In genomic region chr16:11006100-11006499, GRCm38 (mm10) we compare ENCODE assay signal across 8 mouse cellular contexts. TPM values are rescaled to one million over a fixed set of nuclear protein-coding genes. Genes with fewer than 3 reads are reported as not detected.
DNase-seq lines count a peak whose midpoint lies in the region; ATAC-seq and TF ChIP-seq lines count a peak whose summit lies in the region.

No protein-coding gene starts in this region.

- 76% methylated on average over 6 of the region's 6 CpGs for WGBS in hindbrain, embryonic 12.5 days
- 73% methylated on average over 6 of the region's 6 CpGs for WGBS in hindbrain, embryonic 14.5 days
- 77% methylated on average over 6 of the region's 6 CpGs for WGBS in heart, embryonic 16.5 days
- WGBS in lung, embryonic 16.5 days, result 50% methylated on average over 6 of the region's 6 CpGs

- intact Hi-C loops in gastrocnemius, postnatal 36 days (cut with DNase I), result no loop called here

- in situ Hi-C loops in CH12.LX (cut with MboI; ENCODE audit: low pct_ligation_motif_present, low pct_unique_long_range_greater_than_20kb, low sequenced_read_pairs), result no loop called here

- H3K9me3 ChIP-seq in hindbrain, embryonic 12.5 days (replicated peaks), result no peaks in the 10 kb centered on the region
- no peaks in the 10 kb centered on the region for H3K9me3 ChIP-seq in hindbrain, embryonic 14.5 days (ENCODE audit: control insufficient read depth, low read length)
- peaks cover 11% of the 10 kb centered on the region for H3K9me3 ChIP-seq in CH12.LX (replicated peaks; ENCODE audit: low read length)
- H3K9me3 ChIP-seq in heart, embryonic 16.5 days (replicated peaks; ENCODE audit: control insufficient read depth, low read length), result no peaks in the 10 kb centered on the region; the same call in 1 of the 2 replicates
- peaks cover 4% of the 10 kb centered on the region for H3K9me3 ChIP-seq in lung, embryonic 16.5 days (ENCODE audit: control insufficient read depth, low read length)

- no peak for ATAC-seq in hindbrain, embryonic 12.5 days (ENCODE audit: low FRiP score)
- ATAC-seq in hindbrain, embryonic 14.5 days (ENCODE audit: low FRiP score), result no peak
- ATAC-seq in heart, embryonic 16.5 days (replicated peaks; ENCODE audit: extremely low read depth, insufficient read depth, low FRiP score), result no peak
- no peak for ATAC-seq in lung, embryonic 16.5 days (ENCODE audit: low read depth)

- peak; percentile 14 for TF ChIP-seq RAD21 in CH12.LX (IDR thresholded peaks at IDR 0.05; ENCODE audit: low read depth, low read length)

- 0 out of 2 replicates have a peak, but pooled peaks have one; percentile 36 for TF ChIP-seq POLR2A in CH12.LX (IDR thresholded peaks at IDR 0.05; ENCODE audit: low read depth, low read length)

- H3K36me3 ChIP-seq in hindbrain, embryonic 12.5 days, result no peaks in the 10 kb centered on the region
- H3K36me3 ChIP-seq in hindbrain, embryonic 14.5 days (replicated peaks; ENCODE audit: control insufficient read depth, insufficient read depth), result no peaks in the 10 kb centered on the region
- no peaks in the 10 kb centered on the region for H3K36me3 ChIP-seq in CH12.LX (replicated peaks in 1 of 2; ENCODE audit: control insufficient read depth in 1 of 2, insufficient read depth in 1 of 2, low read length in 1 of 2)
- H3K36me3 ChIP-seq in heart, embryonic 16.5 days (ENCODE audit: control insufficient read depth, insufficient read depth), result no peaks in the 10 kb centered on the region
- no peaks in the 10 kb centered on the region for H3K36me3 ChIP-seq in lung, embryonic 16.5 days (ENCODE audit: control insufficient read depth, insufficient read depth, low read length)

- TF ChIP-seq EP300 in CH12.LX (IDR thresholded peaks at IDR 0.05; ENCODE audit: low read length), result peak; percentile 88

- H3K4me2 ChIP-seq in hindbrain, embryonic 12.5 days (replicated peaks), result no peak overlapping the region
- H3K4me2 ChIP-seq in hindbrain, embryonic 14.5 days (replicated peaks), result no peak overlapping the region
- H3K4me2 ChIP-seq in CH12.LX (ENCODE audit: insufficient read depth, low read depth, poor library complexity, severe bottlenecking), result no peak overlapping the region
- H3K4me2 ChIP-seq in heart, embryonic 16.5 days (ENCODE audit: low read depth, low read length), result no peak overlapping the region
- H3K4me2 ChIP-seq in lung, embryonic 16.5 days (ENCODE audit: low read depth, low read length), result no peak overlapping the region

- H3K9ac ChIP-seq in hindbrain, embryonic 12.5 days, result no peak overlapping the region
- no peak overlapping the region for H3K9ac ChIP-seq in hindbrain, embryonic 14.5 days
- no peak overlapping the region for H3K9ac ChIP-seq in CH12.LX (ENCODE audit: insufficient read depth, low read depth)
- H3K9ac ChIP-seq in heart, embryonic 16.5 days (ENCODE audit: low read length), result no peak overlapping the region
- no peak overlapping the region for H3K9ac ChIP-seq in lung, embryonic 16.5 days (ENCODE audit: low read length)

- DNase-seq in hindbrain, embryonic 14.5 days (ENCODE audit: low spot score), result no peak
- DNase-seq in CH12.LX (ENCODE audit: extremely low read depth), result peak; percentile 83
- no peak for DNase-seq in ovary, adult 18-20 months (ENCODE audit: low spot score)
- DNase-seq in gastrocnemius, postnatal 36 days, result no peak
- DNase-seq in MN1 (ENCODE audit: low spot score), result no peak

- peaks cover 23% of the 10 kb centered on the region for H3K4me1 ChIP-seq in hindbrain, embryonic 12.5 days
- H3K4me1 ChIP-seq in hindbrain, embryonic 14.5 days (replicated peaks; ENCODE audit: control insufficient read depth, insufficient read depth, low read length), result peaks cover 4% of the 10 kb centered on the region; the same call in 1 of the 2 replicates
- peaks cover 23 to 56% of the 10 kb centered on the region in 2 experiments for H3K4me1 ChIP-seq in CH12.LX (ENCODE audit: control insufficient read depth in 1 of 2, insufficient read depth in 2 of 2)
- peaks cover 14% of the 10 kb centered on the region for H3K4me1 ChIP-seq in heart, embryonic 16.5 days (ENCODE audit: control insufficient read depth, insufficient read depth, low read length)
- H3K4me1 ChIP-seq in lung, embryonic 16.5 days (replicated peaks; ENCODE audit: control insufficient read depth, insufficient read depth, low read length), result peaks cover 22% of the 10 kb centered on the region

- H3K27ac ChIP-seq in hindbrain, embryonic 12.5 days, result peak overlapping the region; percentile 48; the same call in 1 of the 2 replicates
- H3K27ac ChIP-seq in hindbrain, embryonic 14.5 days, result no peak overlapping the region
- H3K27ac ChIP-seq in CH12.LX (ENCODE audit: insufficient read depth, low read depth), result peak overlapping the region; percentile 43; the same call in 1 of the 2 replicates
- peak overlapping the region; percentile 69 for H3K27ac ChIP-seq in heart, embryonic 16.5 days (ENCODE audit: low read length)
- peak overlapping the region; percentile 99 for H3K27ac ChIP-seq in lung, embryonic 16.5 days (ENCODE audit: low read length)

- H3K4me3 ChIP-seq in hindbrain, embryonic 12.5 days, result no peak overlapping the region
- H3K4me3 ChIP-seq in hindbrain, embryonic 14.5 days (replicated peaks; ENCODE audit: low read length), result no peak overlapping the region
- no peak overlapping the region for H3K4me3 ChIP-seq in CH12.LX (replicated peaks in 1 of 3; ENCODE audit: low read depth in 2 of 3, low read length in 2 of 3, poor library complexity in 1 of 3)
- H3K4me3 ChIP-seq in heart, embryonic 16.5 days (ENCODE audit: low read length), result no peak overlapping the region
- no peak overlapping the region for H3K4me3 ChIP-seq in lung, embryonic 16.5 days (ENCODE audit: low read length)

- H3K79me2 ChIP-seq in CH12.LX (replicated peaks; ENCODE audit: control insufficient read depth, extremely low read depth, insufficient read depth, poor library complexity, severe bottlenecking), result no peaks in the 10 kb centered on the region

- no peaks in the 10 kb centered on the region for H3K27me3 ChIP-seq in hindbrain, embryonic 12.5 days
- H3K27me3 ChIP-seq in hindbrain, embryonic 14.5 days (ENCODE audit: control insufficient read depth, insufficient read depth, low read length), result no peaks in the 10 kb centered on the region
- H3K27me3 ChIP-seq in CH12.LX (replicated peaks), result no peaks in the 10 kb centered on the region
- H3K27me3 ChIP-seq in heart, embryonic 16.5 days (ENCODE audit: control insufficient read depth, insufficient read depth, low read length), result no peaks in the 10 kb centered on the region
- H3K27me3 ChIP-seq in lung, embryonic 16.5 days (ENCODE audit: control insufficient read depth, insufficient read depth, low read depth, low read length), result no peaks in the 10 kb centered on the region

- TF ChIP-seq CTCF in CH12.LX (conservative IDR thresholded peaks at IDR 0.05 in 1 of 2, IDR thresholded peaks at IDR 0.05 in 1 of 2; ENCODE audit: low read depth in 2 of 2, low read length in 2 of 2), result no peak

- dilution Hi-C loops in CH12.LX (cut with MboI; ENCODE audit: extremely low pct_ligation_motif_present, extremely low pct_unique_long_range_greater_than_20kb, low sequenced_read_pairs), result no loop called here

TF ChIP-seq in CH12.LX, 34 proteins besides CTCF, POLR2A, EP300 and RAD21 (continues in another document):
- TF ChIP-seq POLR2AphosphoS2 (IDR thresholded peaks at IDR 0.05; ENCODE audit: low read depth, low read length) (no peak), ZC3H11A (IDR thresholded peaks at IDR 0.05; ENCODE audit: low read depth, low read length) (no peak), RCOR1 (conservative IDR thresholded peaks at IDR 0.05; ENCODE audit: low read depth, low read length) (peak; percentile 85), ZKSCAN1 (IDR thresholded peaks at IDR 0.05; ENCODE audit: borderline replicate concordance, low read depth, low read length) (no peak), BHLHE40 (IDR thresholded peaks at IDR 0.05; ENCODE audit: low read depth, low read length) (peak; percentile 96), MAZ (IDR thresholded peaks at IDR 0.05; ENCODE audit: low read depth, low read length) (peak; percentile 71; the same call in 1 of the 2 replicates), ZNF384 (IDR thresholded peaks at IDR 0.05; ENCODE audit: low read depth, low read length) (no peak), SMC3 (IDR thresholded peaks at IDR 0.05; ENCODE audit: low read depth, low read length) (peak; percentile 34), PAX5 (IDR thresholded peaks at IDR 0.05; ENCODE audit: low read length) (no peak), USF1 (IDR thresholded peaks at IDR 0.05; ENCODE audit: low read depth, low read length) (no peak), CHD2 (IDR thresholded peaks at IDR 0.05; ENCODE audit: low read length) (0 out of 2 replicates have a peak, but pooled peaks have one; percentile 37), ELF1 (IDR thresholded peaks at IDR 0.05; ENCODE audit: low read depth, low read length) (peak; percentile 51; the same call in 1 of the 2 replicates), SIN3A (IDR thresholded peaks at IDR 0.05; ENCODE audit: low read length) (peak; percentile 86), USF2 (conservative IDR thresholded peaks at IDR 0.05; ENCODE audit: low read depth, low read length) (no peak), TCF12 (IDR thresholded peaks at IDR 0.05; ENCODE audit: low read depth, low read length) (peak; percentile 87), MEF2A (IDR thresholded peaks at IDR 0.05; ENCODE audit: borderline replicate concordance, low read depth, low read length) (peak; percentile 78), JUND (conservative IDR thresholded peaks at IDR 0.05; ENCODE audit: low read depth, low read length) (0 out of 2 replicates have a peak, but pooled peaks have one; percentile 20)

RNA-seq across cellular contexts. Expression of gene Snn, which starts 54.6 kb away (rescaled TPM):
- polyA plus RNA-seq in hindbrain, embryonic 12.5 days (2016; fragmentation: Nextera tagmentation; extraction: Ambion mirVana), result 103 and 109 TPM in 2 replicates
- polyA plus RNA-seq in hindbrain, embryonic 14.5 days (2014; fragmentation: Nextera tagmentation; extraction: Ambion mirVana), result 147 and 158 TPM in 2 replicates
- total RNA-seq in CH12.LX (2012; rRNA removed), result 34.0 and 38.8 TPM in 2 replicates
- total RNA-seq in CH12.LX (2014; rRNA removed), result 53.1 and 54.7 TPM in 2 replicates
- polyA plus RNA-seq in CH12.LX (2012; ENCODE audit: insufficient read length, low read depth), result 93.8 and 104 TPM in 2 replicates
- polyA plus RNA-seq in heart, embryonic 16.5 days (2015; fragmentation: Nextera tagmentation; extraction: Ambion mirVana), result 42.2 and 49.2 TPM in 2 replicates
- 42.9 and 46.1 TPM in 2 replicates for polyA plus RNA-seq in lung, embryonic 16.5 days (2015; fragmentation: Nextera tagmentation; extraction: Ambion mirVana)
- total RNA-seq in gastrocnemius, postnatal 36 days (2021), result 1 to 10 TPM; 3.1 to 3.7 TPM

RNA-seq across cellular contexts. Expression of gene Litaf, which starts 59.9 kb away (rescaled TPM):
- polyA plus RNA-seq in hindbrain, embryonic 12.5 days (2016; fragmentation: Nextera tagmentation; extraction: Ambion mirVana), result 59.7 and 65.3 TPM in 2 replicates
- polyA plus RNA-seq in hindbrain, embryonic 14.5 days (2014; fragmentation: Nextera tagmentation; extraction: Ambion mirVana), result 23.9 and 27.2 TPM in 2 replicates
- total RNA-seq in CH12.LX (2012; rRNA removed) (91.2 and 97.5 TPM in 2 replicates), CH12.LX (2014; rRNA removed) (151 and 154 TPM in 2 replicates)
- polyA plus RNA-seq in CH12.LX (2012; ENCODE audit: insufficient read length, low read depth), result 161 and 178 TPM in 2 replicates
- polyA plus RNA-seq in heart, embryonic 16.5 days (2015; fragmentation: Nextera tagmentation; extraction: Ambion mirVana), result 76.6 and 78.7 TPM in 2 replicates
- polyA plus RNA-seq in lung, embryonic 16.5 days (2015; fragmentation: Nextera tagmentation; extraction: Ambion mirVana), result 110 and 111 TPM in 2 replicates
- total RNA-seq in gastrocnemius, postnatal 36 days (2021), result 1 to 10 TPM; 7.4 to 8.8 TPM
